Mouse (Mus musculus) activated CD4-positive, CD25-positive, alpha-beta regulatory T cell, adult 4 months (primary cell): ENCODE results near the gene Nr4a2. TPM values are rescaled to one million over a fixed set of nuclear protein-coding genes. Genes with fewer than 3 reads are reported as not detected.

Source experiments
- ATAC-seq: one replicate; pipeline ENCODE4 v1.8.0; 2017
- polyA plus RNA-seq, 2 experiments: library from polyadenylated mRNA; unstranded; fragments of 100-300 nt; shearing (Covaris generic); gene quantifications; one replicate each; pipeline ENCODE4 v1.2.1; 2017

Gene Nr4a2
- polyA plus RNA-seq, 2 experiments from 2014 or later = 1.7 to 3.2 TPM

DNA sequence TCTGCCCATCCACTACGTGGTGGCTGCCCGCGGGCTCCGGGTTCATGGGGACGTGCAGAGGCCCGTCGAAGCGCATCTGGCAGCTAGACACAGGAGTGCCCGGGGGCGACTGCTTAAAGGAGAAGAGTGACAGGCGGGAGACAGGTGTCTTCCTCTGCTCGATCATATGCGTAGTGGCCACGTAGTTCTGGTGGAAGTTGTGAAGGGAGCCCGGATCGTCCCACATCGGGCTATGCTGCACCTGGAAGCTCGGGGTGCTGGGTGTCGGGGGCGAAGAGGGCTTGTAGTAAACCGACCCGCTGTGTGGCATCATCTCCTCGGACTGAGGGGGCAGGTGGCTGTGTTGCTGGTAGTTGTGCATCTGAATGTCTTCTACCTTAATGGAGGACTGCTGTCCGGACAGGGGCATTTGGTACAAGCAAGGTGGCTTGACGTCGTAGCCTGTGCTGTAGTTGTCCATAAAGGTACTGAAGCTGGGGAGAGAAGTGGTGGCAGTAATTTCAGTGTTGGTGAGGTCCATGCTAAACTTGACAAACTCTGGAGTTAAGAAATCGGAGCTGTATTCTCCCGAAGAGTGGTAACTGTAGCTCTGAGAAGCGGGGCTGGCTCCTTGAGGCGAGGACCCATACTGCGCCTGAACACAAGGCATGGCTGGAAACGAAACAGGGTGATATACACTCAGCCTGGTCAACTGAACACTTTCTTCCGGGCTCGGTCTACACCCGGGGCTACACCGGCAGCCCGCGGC, 11.8 kb downstream of the Nr4a2 start:
- no peak for ATAC-seq

DNA sequence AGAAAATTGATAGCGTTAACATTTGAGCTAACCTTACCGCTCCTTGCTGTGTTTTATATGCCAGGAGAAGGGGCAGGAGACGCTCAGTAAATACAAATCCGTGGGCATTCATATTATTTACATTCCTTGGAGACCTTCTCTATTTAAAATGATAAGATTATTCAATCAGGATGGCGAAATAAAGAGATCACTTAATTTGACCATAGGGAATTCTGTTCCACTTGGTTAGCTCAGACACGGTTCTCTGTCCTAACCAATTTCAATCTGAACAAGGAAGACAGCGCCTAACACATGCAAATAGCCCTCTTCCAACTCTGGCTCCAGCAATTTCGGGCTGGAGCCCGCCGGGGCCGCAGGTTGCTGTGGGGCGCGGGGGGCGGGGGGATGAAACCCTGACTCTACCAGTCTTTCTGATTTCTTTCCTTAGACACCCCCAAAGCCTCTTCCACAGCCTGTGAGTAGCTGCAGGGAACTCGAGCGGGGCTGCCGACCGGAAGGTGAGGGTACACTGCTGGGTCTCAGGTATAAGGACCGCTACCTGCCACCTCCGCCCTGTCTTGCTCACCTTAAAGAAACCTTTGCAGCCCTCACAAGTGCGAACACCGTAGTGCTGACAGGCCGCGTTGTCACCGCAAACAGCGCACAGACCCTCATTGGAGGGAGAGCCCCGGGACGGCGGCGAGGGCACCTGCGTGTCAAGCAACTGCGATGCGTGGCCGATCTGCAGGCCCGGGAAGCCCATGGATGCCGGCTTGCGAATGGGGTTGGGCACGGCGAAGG, 12.6 kb downstream of the Nr4a2 start:
- no peak for ATAC-seq

DNA sequence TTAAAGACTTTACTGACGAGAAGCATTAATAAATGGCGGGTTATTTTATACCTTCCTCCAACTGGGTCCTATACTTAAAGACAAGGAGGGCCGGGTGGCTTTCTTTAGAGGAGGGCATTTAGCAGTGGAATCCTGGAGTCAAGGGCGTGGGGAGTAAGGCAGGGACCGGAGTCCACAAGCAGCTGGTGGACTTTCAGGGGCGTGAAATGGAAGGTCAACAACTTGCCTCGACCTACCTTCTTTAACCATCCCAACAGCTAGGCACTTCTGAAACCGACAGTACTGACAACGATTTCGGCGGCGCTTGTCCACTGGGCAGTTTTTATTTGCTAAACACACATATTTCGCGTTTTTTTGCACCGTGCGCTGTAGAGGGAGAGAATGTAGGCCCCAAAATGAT, 13.4 kb downstream of the Nr4a2 start:
- no peak for ATAC-seq

DNA sequence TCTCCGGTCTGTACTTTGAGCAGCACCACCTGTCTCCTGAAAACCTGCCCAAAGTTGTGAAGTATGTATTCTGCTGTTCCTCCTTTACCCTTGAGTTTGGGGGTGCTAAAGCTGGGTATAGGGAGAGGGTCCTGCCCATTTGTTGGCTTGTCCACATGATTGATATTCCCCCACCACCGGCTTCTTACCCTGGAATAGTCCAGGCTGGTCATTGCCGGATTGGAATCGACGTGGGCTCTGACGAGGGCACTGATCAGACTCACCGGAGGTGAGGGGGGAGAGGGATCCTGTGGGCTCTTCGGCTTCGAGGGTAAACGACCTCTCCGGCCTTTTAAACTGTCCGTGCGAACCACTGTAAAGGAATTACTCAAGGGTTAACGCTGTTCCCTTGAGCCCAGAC, 13.9 kb downstream of the Nr4a2 start:
- ATAC-seq = no peak

GRCm38 (mm10) chr2:57109301-57109700, 14.5 kb downstream of the Nr4a2 start:
- no peak for ATAC-seq

- no peak for ATAC-seq
Measured at GRCm38 (mm10) chr2:57108349-57108930, 15.4 kb downstream of the Nr4a2 start.

DNA sequence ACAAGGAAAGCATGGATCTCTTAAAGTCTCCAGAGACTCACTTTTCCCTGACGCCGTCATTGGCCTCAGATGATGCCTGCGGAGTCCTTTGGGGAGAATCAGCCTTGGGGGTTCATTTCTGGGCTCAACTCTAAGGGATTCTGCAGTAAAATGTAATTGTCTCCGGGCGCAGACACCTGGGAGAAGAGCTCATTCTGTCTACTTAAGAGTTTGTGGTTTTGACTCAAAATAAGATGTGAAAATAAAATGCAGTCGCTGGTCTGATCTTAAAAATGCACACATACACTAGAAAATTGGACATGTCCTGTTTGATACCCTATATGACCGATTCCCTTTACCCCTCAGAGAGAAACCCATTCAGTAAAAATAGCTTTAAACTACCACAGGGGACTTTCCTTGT, 18.4 kb downstream of the Nr4a2 start:
- ATAC-seq = no peak

DNA sequence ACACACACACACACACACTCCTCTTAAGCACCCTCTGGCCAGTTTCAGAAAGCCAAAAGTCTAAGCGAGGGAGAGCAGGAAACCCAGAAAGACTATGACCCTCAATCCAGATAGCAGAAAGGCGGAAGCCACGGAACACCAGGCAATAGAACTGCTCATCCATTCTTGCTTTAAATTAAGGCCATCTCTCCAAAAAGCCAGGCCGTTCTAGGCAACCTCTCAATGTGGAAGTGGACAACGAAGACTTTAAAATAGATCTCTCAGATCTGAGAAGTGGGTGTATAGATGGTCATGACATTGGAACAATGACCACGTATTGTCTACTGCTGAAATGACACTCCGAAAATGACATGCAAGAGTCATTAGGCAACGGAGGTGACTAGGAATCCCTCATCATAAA, 19.1 kb downstream of the Nr4a2 start:
- no peak for ATAC-seq

DNA sequence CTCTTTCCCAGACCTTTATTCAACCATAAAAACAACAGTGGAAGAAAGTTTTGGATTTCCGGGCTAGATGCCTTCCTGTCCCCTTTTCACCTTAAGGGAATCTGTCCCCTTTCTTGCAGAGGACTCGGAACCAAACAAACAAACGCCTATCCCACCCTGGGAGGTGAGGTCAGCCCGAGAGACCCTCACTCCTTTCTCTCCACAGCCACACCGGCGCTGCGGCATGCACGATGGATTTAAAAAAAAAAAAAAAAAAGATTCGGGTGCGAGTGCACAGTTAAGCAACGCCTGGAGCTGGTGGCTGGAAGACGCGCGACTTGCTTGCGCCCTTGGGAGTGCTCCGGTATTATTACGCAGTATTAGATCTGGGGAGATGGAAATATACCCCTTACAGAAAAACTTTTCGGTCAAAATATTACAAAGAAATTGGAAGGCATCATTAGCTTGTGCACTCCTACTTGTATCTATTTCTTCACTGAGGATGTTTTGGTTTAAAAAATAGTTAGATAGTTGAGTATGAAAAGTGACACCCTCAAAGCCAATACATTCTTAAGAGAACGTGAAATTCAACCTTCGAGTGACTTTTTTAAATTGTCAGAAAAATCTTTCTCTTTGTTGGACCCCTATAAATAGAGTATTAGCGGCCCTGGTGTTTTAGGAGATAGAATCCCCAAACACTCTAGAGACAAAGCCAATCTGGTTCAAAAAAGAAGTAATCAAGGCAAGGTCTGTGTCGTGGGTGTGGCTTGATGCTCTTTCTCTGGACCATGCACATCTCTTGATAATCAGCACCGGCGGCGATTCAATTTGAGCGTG, 19.8 kb downstream of the Nr4a2 start:
- no peak for ATAC-seq

GRCm38 (mm10) chr2:57102856-57103844, 20.7 kb downstream of the Nr4a2 start:
- ATAC-seq = no peak

GRCm38 (mm10) chr2:57102091-57102855, 21.5 kb downstream of the Nr4a2 start:
- ATAC-seq = no peak

- no peak for ATAC-seq
Measured at GRCm38 (mm10) chr2:57100241-57100640, 23.6 kb downstream of the Nr4a2 start.

- no peak for ATAC-seq
Measured at GRCm38 (mm10) chr2:57072452-57072851, 51.4 kb downstream of the Nr4a2 start.

DNA sequence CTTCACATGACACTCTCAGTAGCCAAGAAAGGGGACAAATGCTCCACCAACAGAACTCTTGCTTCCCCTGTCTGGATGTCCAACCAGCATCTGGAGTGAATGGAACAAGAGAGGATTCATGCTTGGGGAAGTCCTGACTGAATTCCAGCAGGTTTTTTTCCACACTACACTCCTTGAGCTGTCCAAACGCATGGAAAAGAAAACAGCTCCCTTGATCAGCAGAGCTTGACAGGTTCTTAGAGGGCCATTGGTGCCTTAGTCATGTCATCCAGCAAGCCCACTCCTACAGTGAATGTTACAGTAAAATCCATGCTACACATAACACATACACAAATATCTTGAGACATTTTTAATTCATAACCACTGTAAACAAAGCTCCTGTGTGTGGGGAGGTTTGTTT, 60.3 kb downstream of the Nr4a2 start:
- no peak for ATAC-seq

Other genes with a start within 250 kb of the Nr4a2 start
- gene Gpd2, start 113.6 kb upstream of the Nr4a2 start, polyA plus RNA-seq = 10 to 100 TPM; 13.9 to 14.6 TPM